Mouse (Mus musculus) kidney, adult 2 months (tissue): ENCODE data around the gene Minos1.

ENCODE experiments used
- CTCF ChIP-seq: fragments of 200-500 bp; conservative IDR thresholded peaks from 2 replicates; pipeline ENCODE4 v1.5.1; 2011; ENCODE audit warnings: low read depth, mild to moderate bottlenecking, control low read depth, low read length, moderate library complexity, mixed read lengths; ENCODE audit not compliant: insufficient read depth, insufficient read length
- POLR2A ChIP-seq: fragments of 200-500 bp; IDR thresholded peaks from one replicate; pipeline ENCODE4 v1.6.1; 2011; ENCODE audit warnings: low read depth, low read length, control low read depth

DNA sequence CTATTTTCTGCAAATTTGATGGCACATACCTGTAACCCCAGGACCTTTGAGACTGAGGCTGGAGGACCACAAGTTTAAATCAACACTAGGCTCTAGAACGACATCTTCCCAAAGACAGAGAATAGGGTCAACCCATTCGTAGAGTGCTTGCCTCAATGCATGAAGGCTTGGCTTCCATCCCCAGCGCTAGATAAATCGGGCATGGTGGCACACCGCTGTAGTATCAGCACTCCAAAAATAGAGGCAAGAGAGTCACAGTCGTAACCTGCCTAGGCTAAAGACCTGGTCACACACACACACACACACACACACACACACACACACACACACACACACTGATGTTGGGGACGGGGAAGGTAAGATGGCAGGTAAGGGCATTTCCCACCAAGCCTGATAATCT, 50.7 kb downstream of the Minos1 start:
- no peak for TF ChIP-seq CTCF
- TF ChIP-seq POLR2A = no peak
